Mouse (Mus musculus): ENCODE results near the gene Bbx. TPM values are rescaled to one million over a fixed set of nuclear protein-coding genes. Genes with fewer than 3 reads are reported as not detected.

The Bbx gene
- total RNA-seq, 1 experiment from 2014 or later = 62.0 TPM

- peak in 1 of 2 experiments; percentile 11; a peak in 1 of 4 replicates for ATAC-seq (replicated peaks in 1 of 2; ENCODE audit: insufficient read depth in 1 of 2, low FRiP score in 2 of 2, low TSS enrichment in 1 of 2, low read depth in 1 of 2, poor library complexity in 2 of 2, severe bottlenecking in 2 of 2)
Observed at GRCm38 (mm10) chr16:50428871-50429691, 3.1 kb downstream of the Bbx start.

GRCm38 (mm10) chr16:50420130-50420529, 12.1 kb downstream of the Bbx start:
- no peak for ATAC-seq (replicated peaks in 1 of 2; ENCODE audit: insufficient read depth in 1 of 2, low FRiP score in 2 of 2, low TSS enrichment in 1 of 2, low read depth in 1 of 2, poor library complexity in 2 of 2, severe bottlenecking in 2 of 2)

GRCm38 (mm10) chr16:50415406-50415805, 16.8 kb downstream of the Bbx start:
- no peak for ATAC-seq (replicated peaks in 1 of 2; ENCODE audit: insufficient read depth in 1 of 2, low FRiP score in 2 of 2, low TSS enrichment in 1 of 2, low read depth in 1 of 2, poor library complexity in 2 of 2, severe bottlenecking in 2 of 2)

GRCm38 (mm10) chr16:50402851-50403250, 29.3 kb downstream of the Bbx start:
- ATAC-seq (replicated peaks in 1 of 2; ENCODE audit: insufficient read depth in 1 of 2, low FRiP score in 2 of 2, low TSS enrichment in 1 of 2, low read depth in 1 of 2, poor library complexity in 2 of 2, severe bottlenecking in 2 of 2) = no peak

GRCm38 (mm10) chr16:50399775-50400174, 32.4 kb downstream of the Bbx start:
- no peak for ATAC-seq (replicated peaks in 1 of 2; ENCODE audit: insufficient read depth in 1 of 2, low FRiP score in 2 of 2, low TSS enrichment in 1 of 2, low read depth in 1 of 2, poor library complexity in 2 of 2, severe bottlenecking in 2 of 2)

- no peak for ATAC-seq (replicated peaks in 1 of 2; ENCODE audit: insufficient read depth in 1 of 2, low FRiP score in 2 of 2, low TSS enrichment in 1 of 2, low read depth in 1 of 2, poor library complexity in 2 of 2, severe bottlenecking in 2 of 2)
Observed at GRCm38 (mm10) chr16:50398564-50398963, 33.6 kb downstream of the Bbx start.

- ATAC-seq (replicated peaks in 1 of 2; ENCODE audit: insufficient read depth in 1 of 2, low FRiP score in 2 of 2, low TSS enrichment in 1 of 2, low read depth in 1 of 2, poor library complexity in 2 of 2, severe bottlenecking in 2 of 2) = peak; percentile 51 to 66
Observed at GRCm38 (mm10) chr16:50395928-50396612, 36.1 kb downstream of the Bbx start.

- no peak for ATAC-seq (replicated peaks in 1 of 2; ENCODE audit: insufficient read depth in 1 of 2, low FRiP score in 2 of 2, low TSS enrichment in 1 of 2, low read depth in 1 of 2, poor library complexity in 2 of 2, severe bottlenecking in 2 of 2)
Observed at GRCm38 (mm10) chr16:50388499-50388898, 43.7 kb downstream of the Bbx start.

- ATAC-seq (replicated peaks in 1 of 2; ENCODE audit: insufficient read depth in 1 of 2, low FRiP score in 2 of 2, low TSS enrichment in 1 of 2, low read depth in 1 of 2, poor library complexity in 2 of 2, severe bottlenecking in 2 of 2) = no peak
Observed at GRCm38 (mm10) chr16:50383541-50383940, 48.6 kb downstream of the Bbx start.

GRCm38 (mm10) chr16:50381351-50381746, 50.8 kb downstream of the Bbx start:
- peak in 1 of 2 experiments; percentile 28; a peak in 1 of 4 replicates for ATAC-seq (replicated peaks in 1 of 2; ENCODE audit: insufficient read depth in 1 of 2, low FRiP score in 2 of 2, low TSS enrichment in 1 of 2, low read depth in 1 of 2, poor library complexity in 2 of 2, severe bottlenecking in 2 of 2)

- peak; percentile 99 for ATAC-seq (replicated peaks in 1 of 2; ENCODE audit: insufficient read depth in 1 of 2, low FRiP score in 2 of 2, low TSS enrichment in 1 of 2, low read depth in 1 of 2, poor library complexity in 2 of 2, severe bottlenecking in 2 of 2)
Observed at GRCm38 (mm10) chr16:50380682-50381350, 51.4 kb downstream of the Bbx start.

GRCm38 (mm10) chr16:50380232-50380631, 52.0 kb downstream of the Bbx start:
- no peak for ATAC-seq (replicated peaks in 1 of 2; ENCODE audit: insufficient read depth in 1 of 2, low FRiP score in 2 of 2, low TSS enrichment in 1 of 2, low read depth in 1 of 2, poor library complexity in 2 of 2, severe bottlenecking in 2 of 2)

- peak in 1 of 2 experiments; percentile 68; a peak in 1 of 4 replicates for ATAC-seq (replicated peaks in 1 of 2; ENCODE audit: insufficient read depth in 1 of 2, low FRiP score in 2 of 2, low TSS enrichment in 1 of 2, low read depth in 1 of 2, poor library complexity in 2 of 2, severe bottlenecking in 2 of 2)
Observed at GRCm38 (mm10) chr16:50374611-50375010, 57.6 kb downstream of the Bbx start.

- ATAC-seq (replicated peaks in 1 of 2; ENCODE audit: insufficient read depth in 1 of 2, low FRiP score in 2 of 2, low TSS enrichment in 1 of 2, low read depth in 1 of 2, poor library complexity in 2 of 2, severe bottlenecking in 2 of 2) = 0 out of 4 replicates have a peak, but pooled peaks of 1 of the 2 experiments have one; percentile 37
Observed at GRCm38 (mm10) chr16:50373685-50374084, 58.5 kb downstream of the Bbx start.

GRCm38 (mm10) chr16:50372543-50372942, 59.6 kb downstream of the Bbx start:
- peak; percentile 91 to 92 for ATAC-seq (replicated peaks in 1 of 2; ENCODE audit: insufficient read depth in 1 of 2, low FRiP score in 2 of 2, low TSS enrichment in 1 of 2, low read depth in 1 of 2, poor library complexity in 2 of 2, severe bottlenecking in 2 of 2)

- no peak for ATAC-seq (replicated peaks in 1 of 2; ENCODE audit: insufficient read depth in 1 of 2, low FRiP score in 2 of 2, low TSS enrichment in 1 of 2, low read depth in 1 of 2, poor library complexity in 2 of 2, severe bottlenecking in 2 of 2)
Observed at GRCm38 (mm10) chr16:50371460-50371859, 60.7 kb downstream of the Bbx start.

- no peak for ATAC-seq (replicated peaks in 1 of 2; ENCODE audit: insufficient read depth in 1 of 2, low FRiP score in 2 of 2, low TSS enrichment in 1 of 2, low read depth in 1 of 2, poor library complexity in 2 of 2, severe bottlenecking in 2 of 2)
Observed at GRCm38 (mm10) chr16:50370423-50370822, 61.8 kb downstream of the Bbx start.

- 0 out of 4 replicates have a peak, but pooled peaks of 1 of the 2 experiments have one; percentile 33 for ATAC-seq (replicated peaks in 1 of 2; ENCODE audit: insufficient read depth in 1 of 2, low FRiP score in 2 of 2, low TSS enrichment in 1 of 2, low read depth in 1 of 2, poor library complexity in 2 of 2, severe bottlenecking in 2 of 2)
Observed at GRCm38 (mm10) chr16:50366556-50366955, 65.6 kb downstream of the Bbx start.

Measured in hematopoietic stem cell, adult 5-6 weeks (primary cell).